Mouse (Mus musculus) liver, embryonic 11.5 days (tissue): ENCODE results near the gene Pttg1ip. TPM values are rescaled to one million over a fixed set of nuclear protein-coding genes. Genes with fewer than 3 reads are reported as not detected.
A peak's percentile ranks its signal among the peaks of the same experiment; 100 is the strongest.

Source experiments
- ATAC-seq: fragments of 200-750 bp; cut with Nextera tagmentation; replicated peaks from 2 replicates; pipeline ENCODE4 v1.8.0; 2017; ENCODE audit warnings: moderate number of reproducible peaks, mild to moderate bottlenecking, moderate TSS enrichment, moderate library complexity; ENCODE audit not compliant: low FRiP score
- DNase-seq: peaks from one replicate; pipeline ENCODE4 v3.0.0-alpha.2; 2017; ENCODE audit warnings: low spot score
- H3K27ac ChIP-seq: fragments of 300-500 bp; sonication (generic); 2 replicates; pipeline ENCODE4 v1.5.1; 2014; ENCODE audit warnings: mild to moderate bottlenecking, low read depth, low read length, control low read depth
- H3K27me3 ChIP-seq: fragments of 300-500 bp; sonication (generic); replicated peaks from 2 replicates; pipeline ENCODE4 v1.6.1; 2014; ENCODE audit warnings: low read length, mixed read lengths; ENCODE audit not compliant: control insufficient read depth, insufficient read depth
- H3K36me3 ChIP-seq: fragments of 300-500 bp; sonication (generic); 2 replicates; pipeline ENCODE4 v1.6.1; 2014; ENCODE audit warnings: mild to moderate bottlenecking, low read length, moderate library complexity, mixed read lengths; ENCODE audit not compliant: control insufficient read depth, insufficient read depth
- H3K4me1 ChIP-seq: fragments of 300-500 bp; sonication (generic); replicated peaks from 2 replicates; pipeline ENCODE4 v1.6.1; 2014; ENCODE audit warnings: low read length, mixed read lengths; ENCODE audit not compliant: control insufficient read depth, insufficient read depth
- H3K4me2 ChIP-seq: fragments of 300-500 bp; sonication (generic); 2 replicates; pipeline ENCODE4 v1.6.1; 2014; ENCODE audit warnings: mild to moderate bottlenecking, control low read depth, moderate library complexity
- H3K4me3 ChIP-seq: fragments of 300-500 bp; sonication (generic); 2 replicates; pipeline ENCODE4 v1.5.1; 2014; ENCODE audit warnings: low read depth, low read length, control low read depth
- H3K9ac ChIP-seq: fragments of 300-500 bp; sonication (generic); 2 replicates; pipeline ENCODE4 v1.6.1; 2014; ENCODE audit warnings: low read depth, low read length, control low read depth
- H3K9me3 ChIP-seq: fragments of 300-500 bp; sonication (generic); 2 replicates; pipeline ENCODE4 v1.6.1; 2016; ENCODE audit warnings: low read length, inconsistent platforms, mixed read lengths; ENCODE audit not compliant: control insufficient read depth
- WGBS: fragments of 180-500 bp; shearing (Covaris S2); extraction: QIAGEN DNeasy Blood & Tissue Kit; methylation state at CpG from one replicate; pipeline ENCODE4 v1.1.7; 2014; 5-methylcytosine and 5-hydroxymethylcytosine counted together
- polyA plus RNA-seq: library from polyadenylated mRNA; unstranded; fragments of >200 nt; fragmentation: Nextera tagmentation; extraction: Ambion mirVana; gene quantifications from 2 replicates; pipeline ENCODE4 v1.2.1, GENCODE M21; 2014

Pttg1ip gene
- polyA plus RNA-seq, 1 experiment from 2014 or later: 94.0 TPM

GRCm38 (mm10) chr10:77627497-77627896 lies 46.0 kb downstream of the Pttg1ip start:
- peaks cover 23% of the 10 kb centered on the region for H3K4me1 ChIP-seq
- ATAC-seq: peak; percentile 80
- no peaks in the 10 kb centered on the region for H3K27me3 ChIP-seq
- no peak overlapping the region for H3K4me2 ChIP-seq
- no peak overlapping the region for H3K4me3 ChIP-seq
- H3K36me3 ChIP-seq: peaks cover 13% of the 10 kb centered on the region
- H3K27ac ChIP-seq: no peak overlapping the region
- no peaks in the 10 kb centered on the region for H3K9me3 ChIP-seq
- no peak overlapping the region for H3K9ac ChIP-seq
- WGBS: 43% methylated on average over 2 of the region's 2 CpGs
- DNase-seq: peak; percentile 75

GRCm38 (mm10) chr10:77629163-77629562 lies 47.6 kb downstream of the Pttg1ip start:
- H3K4me3 ChIP-seq: no peak overlapping the region
- H3K27me3 ChIP-seq: no peaks in the 10 kb centered on the region
- peaks cover 12% of the 10 kb centered on the region for H3K4me1 ChIP-seq
- H3K9me3 ChIP-seq: no peaks in the 10 kb centered on the region
- 84% methylated on average over 3 of the region's 3 CpGs for WGBS
- H3K27ac ChIP-seq: no peak overlapping the region
- H3K4me2 ChIP-seq: no peak overlapping the region
- peaks cover 15% of the 10 kb centered on the region for H3K36me3 ChIP-seq
- ATAC-seq (no peak), DNase-seq (no peak)
- H3K9ac ChIP-seq: no peak overlapping the region

- peaks cover 8% of the 10 kb centered on the region for H3K4me1 ChIP-seq
- WGBS: 83% methylated on average over 1 of the region's 1 CpGs
- DNase-seq (no peak), ATAC-seq (no peak)
- no peak overlapping the region for H3K9ac ChIP-seq
- H3K36me3 ChIP-seq: peaks cover 19% of the 10 kb centered on the region
- no peak overlapping the region for H3K4me2 ChIP-seq
- no peak overlapping the region for H3K4me3 ChIP-seq
- H3K27me3 ChIP-seq: no peaks in the 10 kb centered on the region
- no peaks in the 10 kb centered on the region for H3K9me3 ChIP-seq
- no peak overlapping the region for H3K27ac ChIP-seq
Observed at GRCm38 (mm10) chr10:77629970-77630369, 48.5 kb downstream of the Pttg1ip start.

GRCm38 (mm10) chr10:77634016-77634415 lies 52.5 kb downstream of the Pttg1ip start:
- DNase-seq: no peak
- H3K27ac ChIP-seq: no peak overlapping the region
- no peak overlapping the region for H3K4me2 ChIP-seq
- H3K9ac ChIP-seq: no peak overlapping the region
- H3K36me3 ChIP-seq: peaks cover 23% of the 10 kb centered on the region
- peaks cover 3% of the 10 kb centered on the region; the same call in 1 of the 2 replicates for H3K4me1 ChIP-seq
- no peaks in the 10 kb centered on the region for H3K27me3 ChIP-seq
- ATAC-seq: no peak
- no peaks in the 10 kb centered on the region for H3K9me3 ChIP-seq
- no peak overlapping the region for H3K4me3 ChIP-seq
- 87% methylated on average over 6 of the region's 6 CpGs for WGBS

- peaks cover 23% of the 10 kb centered on the region for H3K36me3 ChIP-seq
- no peak overlapping the region for H3K4me3 ChIP-seq
- H3K9ac ChIP-seq: no peak overlapping the region
- H3K27ac ChIP-seq: no peak overlapping the region
- DNase-seq: no peak
- H3K4me2 ChIP-seq: no peak overlapping the region
- no peaks in the 10 kb centered on the region for H3K9me3 ChIP-seq
- ATAC-seq: no peak
- 0 out of 2 replicates have a peak, but pooled peaks cover 3% of the 10 kb centered on the region for H3K4me1 ChIP-seq
- no peaks in the 10 kb centered on the region for H3K27me3 ChIP-seq
- 75% methylated on average over 13 of the region's 13 CpGs for WGBS
Observed at GRCm38 (mm10) chr10:77634452-77635231, 53.1 kb downstream of the Pttg1ip start.

- no peak overlapping the region for H3K4me2 ChIP-seq
- H3K36me3 ChIP-seq: peaks cover 23% of the 10 kb centered on the region
- no peaks in the 10 kb centered on the region for H3K9me3 ChIP-seq
- no peak overlapping the region for H3K27ac ChIP-seq
- H3K27me3 ChIP-seq: no peaks in the 10 kb centered on the region
- H3K4me3 ChIP-seq: no peak overlapping the region
- WGBS: 88% methylated on average over 7 of the region's 7 CpGs
- ATAC-seq (no peak), DNase-seq (no peak)
- H3K4me1 ChIP-seq: 0 out of 2 replicates have a peak, but pooled peaks cover 3% of the 10 kb centered on the region
- H3K9ac ChIP-seq: no peak overlapping the region
Observed at GRCm38 (mm10) chr10:77636234-77636922, 54.9 kb downstream of the Pttg1ip start.

GRCm38 (mm10) chr10:77638956-77639355 lies 57.4 kb downstream of the Pttg1ip start:
- no peak overlapping the region for H3K27ac ChIP-seq
- peaks cover 33% of the 10 kb centered on the region for H3K36me3 ChIP-seq
- ATAC-seq: no peak
- 0 out of 2 replicates have a peak, but pooled peaks cover 3% of the 10 kb centered on the region for H3K4me1 ChIP-seq
- no peak overlapping the region for H3K9ac ChIP-seq
- no peak for DNase-seq
- no peak overlapping the region for H3K4me3 ChIP-seq
- H3K9me3 ChIP-seq: no peaks in the 10 kb centered on the region
- no peaks in the 10 kb centered on the region for H3K27me3 ChIP-seq
- H3K4me2 ChIP-seq: no peak overlapping the region
- 90% methylated on average over 6 of the region's 6 CpGs for WGBS

- H3K4me2 ChIP-seq: no peak overlapping the region
- no peak overlapping the region for H3K4me3 ChIP-seq
- peaks cover 44% of the 10 kb centered on the region for H3K36me3 ChIP-seq
- 82% methylated on average over 7 of the region's 7 CpGs for WGBS
- no peak for ATAC-seq
- H3K27me3 ChIP-seq: no peaks in the 10 kb centered on the region
- no peak for DNase-seq
- H3K27ac ChIP-seq: no peak overlapping the region
- H3K4me1 ChIP-seq: no peaks in the 10 kb centered on the region
- no peak overlapping the region for H3K9ac ChIP-seq
- no peaks in the 10 kb centered on the region for H3K9me3 ChIP-seq
Observed at GRCm38 (mm10) chr10:77643160-77643559, 61.6 kb downstream of the Pttg1ip start.
